Mouse (Mus musculus) myocyte (in vitro differentiated cells): Measurements from ENCODE around the gene Zfp51. TPM values are rescaled to one million over a fixed set of nuclear protein-coding genes. Genes with fewer than 3 reads are reported as not detected.
"Not testable (repeated sequence)": the region's sequence is repeated elsewhere in the genome, so short reads cannot be mapped to it uniquely, and the experiment has no call there.

Source experiments
- H3K27me3 ChIP-seq: one replicate; pipeline ENCODE4 v1.6.1; 2011; ENCODE audit not compliant: control insufficient read depth, insufficient read depth, insufficient read length
- H3K36me3 ChIP-seq: one replicate; pipeline ENCODE4 v1.6.1; 2011; ENCODE audit not compliant: control insufficient read depth, insufficient read depth
- H3K4me2 ChIP-seq: one replicate; pipeline ENCODE4 v1.6.1; 2011; ENCODE audit warnings: low read depth, control low read depth
- H3K4me3 ChIP-seq: one replicate; pipeline ENCODE4 v1.5.1; 2011; ENCODE audit warnings: mild to moderate bottlenecking, control low read depth, moderate library complexity
- H3K79me2 ChIP-seq: one replicate; pipeline ENCODE4 v1.6.1; 2011; ENCODE audit not compliant: control insufficient read depth, insufficient read depth
- H3ac ChIP-seq: one replicate; pipeline ENCODE4 v1.6.1; 2011; ENCODE audit not compliant: control insufficient read depth, insufficient read length
- CEBPB ChIP-seq: IDR thresholded peaks from 2 replicates; pipeline ENCODE4 v1.6.1; 2011; ENCODE audit warnings: mild to moderate bottlenecking, moderate library complexity; ENCODE audit not compliant: poor library complexity, insufficient read depth, severe bottlenecking
- E2F4 ChIP-seq: IDR thresholded peaks from one replicate; pipeline ENCODE4 v1.6.1; 2011; ENCODE audit warnings: mild to moderate bottlenecking, control low read depth, moderate library complexity; ENCODE audit not compliant: insufficient read depth
- MAX ChIP-seq: IDR thresholded peaks from one replicate; pipeline ENCODE4 v1.6.1; 2011; ENCODE audit warnings: low read depth, mild to moderate bottlenecking, control low read depth
- MYOD1 ChIP-seq, 3 experiments: IDR thresholded peaks; one replicate each; pipeline ENCODE4 v1.6.1; 2011; ENCODE audit warnings: control low read depth in 2 of 3, low read depth in 2 of 3, mild to moderate bottlenecking in 2 of 3, moderate library complexity in 1 of 3; ENCODE audit not compliant: insufficient read length in 2 of 3, control insufficient read depth in 1 of 3
- MYOG ChIP-seq, 3 experiments: IDR thresholded peaks; one replicate each; pipeline ENCODE4 v1.6.1; 2011; ENCODE audit warnings: control low read depth in 2 of 3, low read depth in 2 of 3, mild to moderate bottlenecking in 2 of 3; ENCODE audit not compliant: insufficient read length in 2 of 3, control insufficient read depth in 1 of 3, insufficient read depth in 1 of 3
- POLR2A ChIP-seq: IDR thresholded peaks from one replicate; pipeline ENCODE4 v1.6.1; 2011; ENCODE audit warnings: low read depth, mild to moderate bottlenecking, control low read depth, moderate library complexity; ENCODE audit not compliant: insufficient read length
- POLR2AphosphoS2 ChIP-seq: IDR thresholded peaks from one replicate; pipeline ENCODE4 v1.6.1; 2011; ENCODE audit warnings: low read depth, control low read depth; ENCODE audit not compliant: insufficient read length
- REST ChIP-seq: IDR thresholded peaks from one replicate; pipeline ENCODE4 v1.6.1; 2011; ENCODE audit warnings: mild to moderate bottlenecking, control low read depth, moderate library complexity; ENCODE audit not compliant: insufficient read depth, insufficient read length
- SRF ChIP-seq: IDR thresholded peaks from one replicate; pipeline ENCODE4 v1.6.1; 2011; ENCODE audit warnings: low read depth; ENCODE audit not compliant: control insufficient read depth, insufficient read length
- TCF12 ChIP-seq: IDR thresholded peaks from one replicate; pipeline ENCODE4 v1.6.1; 2011; ENCODE audit warnings: mild to moderate bottlenecking, control low read depth; ENCODE audit not compliant: poor library complexity, insufficient read depth, severe bottlenecking
- TCF3 ChIP-seq: IDR thresholded peaks from one replicate; pipeline ENCODE4 v1.6.1; 2011; ENCODE audit warnings: low read depth, control low read depth; ENCODE audit not compliant: insufficient read length
- USF1 ChIP-seq: IDR thresholded peaks from one replicate; pipeline ENCODE4 v1.6.1; 2011; ENCODE audit warnings: low read depth, mild to moderate bottlenecking, control low read depth, moderate library complexity
- polyA plus RNA-seq: library from polyadenylated mRNA; unstranded; fragments of >200 nt; fragmentation: generic; extraction: Trizol; gene quantifications from one replicate; pipeline ENCODE4 v1.2.1, GENCODE M21; 2012; ENCODE audit warnings: missing spikeins

Zfp51 gene
- polyA plus RNA-seq, 1 experiment: 1.5 TPM

- H3K36me3 ChIP-seq: no peaks in the 10 kb centered on the region
- TF ChIP-seq POLR2AphosphoS2 (no peak), SRF (no peak), REST (no peak), TCF3 (no peak), POLR2A (no peak), USF1 (no peak), TCF12 (no peak), CEBPB (no peak), MYOD1 (IDR thresholded peaks at IDR 0.05; ENCODE audit: control insufficient read depth in 1 of 3, insufficient read length in 2 of 3, low read depth in 2 of 3) (no peak), MYOG (IDR thresholded peaks at IDR 0.05; ENCODE audit: control insufficient read depth in 1 of 3, insufficient read depth in 1 of 3, insufficient read length in 2 of 3, low read depth in 2 of 3) (no peak), MAX (no peak)
- H3K4me3 ChIP-seq: no peak overlapping the region
- H3ac ChIP-seq: no peak overlapping the region
- H3K4me2 ChIP-seq: no peak overlapping the region
- H3K79me2 ChIP-seq: no peaks in the 10 kb centered on the region
- no peaks in the 10 kb centered on the region for H3K27me3 ChIP-seq
These were observed 22.0 kb downstream of the Zfp51 start for GRCm38 (mm10) chr17:21472032-21472652.

GRCm38 (mm10) chr17:21472653-21473307 lies 22.6 kb downstream of the Zfp51 start:
- no peak for TF ChIP-seq SRF
- TF ChIP-seq E2F4: no peak
- Histone ChIP-seq H3K79me2 (no peaks in the 10 kb centered on the region), H3K4me3 (no peak overlapping the region), H3K4me2 (peak overlapping the region; percentile 87), H3K27me3 (no peaks in the 10 kb centered on the region), H3K36me3 (no peaks in the 10 kb centered on the region), H3ac (no peak overlapping the region)

- no peak for TF ChIP-seq MAX
- no peak for TF ChIP-seq SRF
- no peak for TF ChIP-seq POLR2AphosphoS2
- TF ChIP-seq CEBPB: no peak
- TF ChIP-seq POLR2A: no peak
- TF ChIP-seq E2F4: no peak
- TF ChIP-seq TCF12: no peak
- TF ChIP-seq MYOG (IDR thresholded peaks at IDR 0.05; ENCODE audit: control insufficient read depth in 1 of 3, insufficient read depth in 1 of 3, insufficient read length in 2 of 3, low read depth in 2 of 3): no peak
- no peak for TF ChIP-seq TCF3
- TF ChIP-seq USF1: no peak
- TF ChIP-seq MYOD1 (IDR thresholded peaks at IDR 0.05; ENCODE audit: control insufficient read depth in 1 of 3, insufficient read length in 2 of 3, low read depth in 2 of 3): no peak
- H3K4me2 ChIP-seq: peak overlapping the region; percentile 87
- H3K79me2 ChIP-seq: no peaks in the 10 kb centered on the region
- no peaks in the 10 kb centered on the region for H3K36me3 ChIP-seq
- H3ac ChIP-seq: no peak overlapping the region
- peak overlapping the region; percentile 10 for H3K4me3 ChIP-seq
- no peaks in the 10 kb centered on the region for H3K27me3 ChIP-seq
These were observed 23.4 kb downstream of the Zfp51 start for GRCm38 (mm10) chr17:21473362-21474190.

- not testable (repeated sequence) for H3ac ChIP-seq, H3K27me3 ChIP-seq, H3K36me3 ChIP-seq, H3K79me2 ChIP-seq
- H3K4me2 ChIP-seq: peak overlapping the region; percentile 55
- peak overlapping the region; percentile 10 for H3K4me3 ChIP-seq
These were observed 24.6 kb downstream of the Zfp51 start for GRCm38 (mm10) chr17:21474729-21475128.

- H3K4me2 ChIP-seq: peak overlapping the region; percentile 55
These were observed 25.1 kb downstream of the Zfp51 start for GRCm38 (mm10) chr17:21475290-21475689.

GRCm38 (mm10) chr17:21476351-21476750 lies 26.2 kb downstream of the Zfp51 start:
- not testable (repeated sequence) for H3K4me3 ChIP-seq, H3K36me3 ChIP-seq, H3K4me2 ChIP-seq, H3ac ChIP-seq, H3K27me3 ChIP-seq, H3K79me2 ChIP-seq

More at GRCm38 (mm10) chr17:21475290-21475689, 25.1 kb downstream of the Zfp51 start:
- not testable (repeated sequence) for H3K27me3 ChIP-seq, H3K36me3 ChIP-seq, H3ac ChIP-seq, H3K79me2 ChIP-seq
- H3K4me3 ChIP-seq: peak overlapping the region; percentile 10

- not testable (repeated sequence) for H3K27me3 ChIP-seq, H3K36me3 ChIP-seq, H3K79me2 ChIP-seq, H3K4me3 ChIP-seq, H3ac ChIP-seq
- peak overlapping the region; percentile 14 for H3K4me2 ChIP-seq
These were observed 28.1 kb downstream of the Zfp51 start for GRCm38 (mm10) chr17:21478103-21478777.
